Mouse (Mus musculus) adrenal gland, postnatal 36 days (tissue): Measurements from ENCODE around the gene Commd9. TPM values are rescaled to one million over a fixed set of nuclear protein-coding genes. Genes with fewer than 3 reads are reported as not detected.

Source experiments
- DNase-seq, 2 experiments: peaks; one replicate each; pipeline ENCODE4 v3.0.0; 2021; ENCODE audit warnings: mixed read lengths in 1 of 2
- total RNA-seq, 2 experiments: library from RNA; stranded (reverse); gene quantifications; 2 replicates each; pipeline ENCODE4 v1.2.3; 2021

Commd9 gene
- total RNA-seq, 2 experiments from 2014 or later = 39.0 to 48.7 TPM

DNA sequence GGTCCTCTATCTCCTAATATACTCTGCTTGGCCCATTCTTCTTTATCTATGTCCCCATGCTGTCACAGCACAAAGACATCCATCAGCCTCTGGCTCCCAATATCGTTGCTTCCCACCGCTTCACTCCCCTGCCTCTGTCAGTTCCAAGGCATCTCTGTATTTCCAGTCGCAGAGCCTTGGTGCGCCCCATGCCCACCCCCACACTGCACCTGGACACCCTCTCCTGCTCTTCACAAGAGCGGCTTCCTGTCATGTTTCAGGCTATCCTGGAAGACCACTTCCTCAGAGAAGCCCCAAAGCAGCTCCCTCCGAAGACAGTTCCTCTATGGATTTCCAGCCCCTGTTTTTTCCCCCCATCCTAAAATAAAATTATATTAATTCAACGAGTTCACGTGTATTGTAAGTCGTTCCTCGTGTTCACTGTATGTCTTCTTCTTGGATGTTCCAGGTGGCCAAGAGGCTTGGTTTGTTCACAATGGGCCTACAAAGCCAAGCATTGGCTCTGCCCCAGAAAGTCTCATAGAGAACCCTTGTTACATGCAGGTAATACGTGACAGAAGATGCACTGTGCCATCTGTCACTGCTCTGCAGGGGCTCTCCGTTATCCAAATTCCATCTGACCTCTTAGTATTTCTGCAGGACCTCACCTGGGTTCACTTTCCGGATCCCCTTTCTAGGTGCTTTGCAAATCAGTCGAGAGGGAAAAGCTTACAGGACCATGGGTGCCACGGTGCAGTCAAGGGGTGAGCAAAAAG lies 23.5 kb downstream of the Commd9 start:
- DNase-seq = no peak

- DNase-seq = no peak
Observed at GRCm38 (mm10) chr2:101918518-101918917, 32.5 kb downstream of the Commd9 start.

DNA sequence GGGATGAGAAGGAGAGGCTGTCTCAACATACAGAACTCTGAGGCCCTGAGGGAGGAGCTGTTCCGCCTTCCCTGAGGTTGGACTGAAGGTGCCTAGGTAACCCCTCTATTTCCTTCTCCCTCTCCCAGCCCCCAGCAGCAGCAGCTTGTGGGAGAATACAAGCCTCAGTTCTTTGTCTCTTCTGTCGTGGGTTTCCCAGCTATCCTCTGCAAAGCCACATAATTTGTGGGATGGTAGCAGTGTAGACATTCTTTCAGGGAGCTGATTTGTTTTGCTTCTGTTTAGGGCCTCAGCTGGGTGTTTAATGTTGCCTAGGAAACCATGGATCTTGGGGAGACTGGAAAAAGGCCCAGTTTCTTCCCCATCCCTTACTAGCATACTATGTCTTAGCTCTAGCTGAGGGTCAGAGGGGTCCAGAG lies 34.1 kb downstream of the Commd9 start:
- no peak for DNase-seq

DNA sequence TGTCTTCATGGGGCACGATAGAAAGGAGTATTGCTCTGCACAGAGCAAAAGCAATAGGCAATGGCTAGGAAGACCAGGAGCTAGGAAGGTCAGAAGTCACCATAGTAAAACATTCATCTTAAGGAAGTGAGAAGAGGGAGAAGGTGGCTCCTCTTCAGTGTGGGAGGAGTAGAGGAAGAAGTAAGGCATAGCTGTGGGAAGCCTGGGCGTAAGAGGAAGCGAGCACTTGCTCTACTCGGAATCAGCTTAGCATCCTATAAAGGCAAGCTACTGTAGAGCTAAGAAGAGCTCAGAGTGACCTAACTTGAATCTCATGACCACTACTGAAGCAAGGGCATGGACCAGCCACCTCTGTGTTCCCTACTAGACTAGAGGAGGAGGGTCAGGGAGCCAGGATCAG lies 36.3 kb downstream of the Commd9 start:
- no peak for DNase-seq

GRCm38 (mm10) chr2:101923181-101923580 lies 37.1 kb downstream of the Commd9 start:
- no peak for DNase-seq

- DNase-seq = no peak
Observed at GRCm38 (mm10) chr2:101925183-101925582, 39.1 kb downstream of the Commd9 start.

- no peak for DNase-seq
Observed at GRCm38 (mm10) chr2:101925591-101926188, 39.6 kb downstream of the Commd9 start.

- DNase-seq = no peak
Observed at GRCm38 (mm10) chr2:101932169-101932936, 46.3 kb downstream of the Commd9 start.

- no peak for DNase-seq
Observed at GRCm38 (mm10) chr2:101933301-101933700, 47.3 kb downstream of the Commd9 start.

- DNase-seq = no peak
Observed at GRCm38 (mm10) chr2:101935006-101935405, 49.0 kb downstream of the Commd9 start.

DNA sequence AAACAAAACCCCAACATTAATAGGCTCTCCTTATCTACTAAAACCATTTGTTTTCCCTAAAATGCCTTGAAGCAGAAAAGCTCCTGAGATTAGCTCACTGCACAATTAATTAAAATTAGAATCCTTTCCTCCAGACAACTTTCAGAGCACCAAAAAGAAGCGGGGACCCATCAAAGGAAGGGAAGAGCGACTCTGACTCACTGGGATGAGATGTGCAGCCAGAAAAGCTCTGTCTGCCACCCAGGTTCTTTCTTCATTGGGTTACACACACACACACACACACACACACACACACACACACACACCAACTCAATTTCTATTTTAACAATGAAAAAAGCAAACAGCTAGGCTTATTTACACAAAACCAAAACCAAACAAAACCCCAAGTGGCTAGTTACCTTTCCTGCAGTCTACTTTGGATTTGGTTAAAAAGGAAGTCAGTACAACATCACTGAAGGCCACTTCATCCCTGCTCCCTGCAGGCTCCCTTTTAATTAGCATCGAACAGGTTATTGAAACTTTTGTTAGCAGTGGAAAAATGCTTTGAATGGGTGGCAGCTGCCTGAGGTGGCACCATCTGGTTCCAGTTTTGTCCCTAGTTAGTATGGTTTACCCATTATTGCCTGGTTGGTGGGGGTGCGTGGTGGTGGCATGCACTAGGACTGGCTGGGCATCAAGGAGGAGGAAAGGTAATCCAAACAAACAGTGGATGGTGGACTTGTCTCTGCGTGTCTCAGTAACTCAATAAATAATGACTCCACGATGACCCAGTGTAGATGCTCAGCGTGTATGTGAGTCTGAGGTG lies 64.9 kb downstream of the Commd9 start:
- no peak for DNase-seq

Other genes starting within 250 kb of the Commd9 start
- not detected for gene Rag1, start 236.7 kb upstream of the Commd9 start, total RNA-seq
- 10 to 100 TPM; 19.7 to 34.6 TPM for gene B230118H07Rik, start 236.7 kb upstream of the Commd9 start, total RNA-seq
- 10 to 100 TPM; 19.2 to 20.6 TPM for gene Traf6, start 207.8 kb upstream of the Commd9 start, total RNA-seq
- 1 to 10 TPM; 4.5 to 5.2 TPM for gene Prr5l, start 3.2 kb upstream of the Commd9 start, total RNA-seq